Mouse (Mus musculus) kidney, adult 9 months (tissue): ENCODE measurements around the gene Gmeb1.
"Not testable (repeated sequence)": the region's sequence is repeated elsewhere in the genome, so short reads cannot be mapped to it uniquely, and the experiment has no call there.

Experiments used
- DNase-seq: peaks from one replicate; pipeline ENCODE4 v3.0.0; 2022

Gmeb1 gene

DNA sequence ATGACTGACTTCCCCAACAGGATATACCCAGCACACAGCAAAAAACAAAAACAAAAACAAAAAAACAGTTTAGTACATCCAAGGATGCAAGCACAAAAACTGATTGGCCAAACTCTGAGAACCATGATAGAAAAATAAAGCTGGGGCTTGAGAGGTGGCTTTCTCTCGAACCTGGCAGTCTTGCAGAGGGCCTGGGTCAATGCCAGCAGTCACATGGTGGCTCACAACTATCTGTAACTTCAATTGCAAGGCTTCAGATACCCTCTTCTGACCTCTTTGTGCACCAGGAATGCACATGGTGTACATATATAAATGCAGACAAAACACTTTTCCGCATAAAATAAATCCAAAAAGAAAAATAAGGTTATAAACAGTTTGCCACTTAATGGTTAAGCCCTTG is 11.8 kb upstream of the Gmeb1 start:
- peak; percentile 41 for DNase-seq

DNA sequence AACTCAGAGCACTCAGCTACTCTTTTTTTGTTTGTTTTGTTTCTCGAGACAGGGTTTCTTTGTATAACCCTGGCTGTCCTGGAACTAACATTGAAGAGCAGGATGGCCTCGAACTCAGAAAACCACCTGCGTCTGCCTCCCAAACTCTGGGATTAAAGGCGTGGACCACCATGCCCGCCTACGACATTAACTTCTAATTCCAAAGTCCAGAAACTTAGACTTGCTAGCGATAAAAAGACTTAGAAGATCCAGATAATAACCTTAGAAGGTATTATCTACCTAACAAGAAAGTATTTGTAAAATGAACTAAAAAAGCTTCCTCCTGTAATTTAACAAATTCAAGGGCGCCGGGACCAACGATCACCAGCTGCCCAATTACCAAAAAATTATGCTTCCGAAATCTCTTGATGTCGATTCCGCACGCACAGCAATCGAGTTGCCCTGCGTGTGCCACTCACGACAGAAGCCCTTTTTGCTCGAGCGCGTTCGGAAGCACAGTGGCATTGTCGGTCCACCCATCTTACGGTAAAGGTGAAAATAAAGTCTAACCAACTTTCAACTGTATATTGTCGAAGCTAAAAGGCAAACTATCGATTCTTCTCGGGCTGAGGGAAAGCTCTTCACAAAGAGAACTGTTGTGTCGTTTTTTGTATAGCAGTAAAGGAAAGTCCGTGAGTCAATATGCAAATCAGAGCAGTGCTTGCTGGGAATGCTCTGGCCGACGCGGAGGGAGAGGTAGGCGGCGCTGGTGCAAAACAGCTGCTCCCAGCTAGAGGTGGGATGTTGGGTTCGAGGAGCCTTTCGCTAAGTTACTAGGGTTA is 8.5 kb upstream of the Gmeb1 start:
- peak; percentile 92 for DNase-seq

- peak; percentile 30 for DNase-seq
Observed at GRCm38 (mm10) chr4:132268871-132269739, 7.7 kb upstream of the Gmeb1 start.

- DNase-seq = no peak
Observed at GRCm38 (mm10) chr4:132266835-132267349, 5.5 kb upstream of the Gmeb1 start.

DNA sequence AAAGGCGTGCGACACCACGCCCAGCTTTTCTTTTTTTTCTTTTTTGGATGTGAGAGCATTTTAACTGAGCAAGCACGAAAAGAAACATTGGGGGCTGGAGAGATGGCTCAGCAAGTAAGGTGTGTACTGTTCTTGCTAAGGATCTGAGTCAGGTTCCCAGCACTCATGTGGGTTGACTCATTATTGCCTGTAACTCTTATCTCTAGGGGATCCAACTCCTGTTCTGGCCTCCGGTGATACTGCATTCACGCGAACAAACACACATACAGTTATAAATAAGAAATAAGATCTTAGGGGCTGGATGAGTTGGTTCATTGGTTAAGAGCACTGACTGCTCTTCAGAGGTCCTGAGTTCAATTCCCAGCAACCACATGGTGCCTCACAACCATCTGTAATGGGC is 1.9 kb upstream of the Gmeb1 start:
- DNase-seq = no peak

DNA sequence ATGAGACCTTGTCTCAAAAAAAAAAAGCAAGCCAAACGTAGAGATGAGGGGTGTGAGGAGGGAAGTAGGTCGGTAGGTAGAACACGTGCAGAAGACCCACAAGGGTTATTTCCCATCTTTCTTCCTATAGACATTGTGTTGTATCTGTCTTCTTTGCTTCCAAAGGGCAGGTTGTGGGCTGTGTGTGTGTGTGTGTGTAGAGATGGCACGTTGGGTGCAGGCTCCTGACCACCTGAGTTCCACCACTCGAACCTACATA is 885 bp upstream of the Gmeb1 start:
- DNase-seq = no peak

- DNase-seq = peak; percentile 54
Observed at GRCm38 (mm10) chr4:132260404-132261379, 710 bp downstream of the Gmeb1 start.

- DNase-seq = peak; percentile 27
Observed at GRCm38 (mm10) chr4:132259248-132259647, 2.2 kb downstream of the Gmeb1 start.

- no peak for DNase-seq
Observed at GRCm38 (mm10) chr4:132256384-132256783, 5.0 kb downstream of the Gmeb1 start.

- DNase-seq = no peak
Observed at GRCm38 (mm10) chr4:132254986-132255385, 6.4 kb downstream of the Gmeb1 start.

GRCm38 (mm10) chr4:132253622-132254021 is 7.8 kb downstream of the Gmeb1 start:
- DNase-seq = no peak

GRCm38 (mm10) chr4:132253128-132253527 is 8.3 kb downstream of the Gmeb1 start:
- DNase-seq = no peak

DNA sequence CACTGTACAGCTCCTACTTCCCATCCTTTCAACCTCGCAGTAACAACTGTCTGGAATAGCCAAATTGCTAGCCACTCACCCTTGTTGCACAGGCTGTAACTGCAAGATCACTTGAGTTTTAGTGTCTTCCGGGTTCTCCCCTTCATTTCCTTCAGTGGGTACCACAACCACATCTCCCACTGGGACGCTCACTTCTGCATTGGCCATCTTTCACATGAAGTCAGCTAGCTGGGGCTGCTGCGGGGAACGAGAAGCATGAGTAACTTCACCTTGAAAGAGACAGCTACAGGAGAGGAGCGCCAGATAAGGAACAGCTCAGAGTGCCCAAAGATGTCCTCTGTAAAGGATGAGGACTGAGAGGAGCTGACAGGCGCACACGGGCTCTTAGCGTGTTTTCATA is 9.8 kb downstream of the Gmeb1 start:
- no peak for DNase-seq

GRCm38 (mm10) chr4:132247451-132247997 is 13.9 kb downstream of the Gmeb1 start:
- peak; percentile 24 for DNase-seq

DNA sequence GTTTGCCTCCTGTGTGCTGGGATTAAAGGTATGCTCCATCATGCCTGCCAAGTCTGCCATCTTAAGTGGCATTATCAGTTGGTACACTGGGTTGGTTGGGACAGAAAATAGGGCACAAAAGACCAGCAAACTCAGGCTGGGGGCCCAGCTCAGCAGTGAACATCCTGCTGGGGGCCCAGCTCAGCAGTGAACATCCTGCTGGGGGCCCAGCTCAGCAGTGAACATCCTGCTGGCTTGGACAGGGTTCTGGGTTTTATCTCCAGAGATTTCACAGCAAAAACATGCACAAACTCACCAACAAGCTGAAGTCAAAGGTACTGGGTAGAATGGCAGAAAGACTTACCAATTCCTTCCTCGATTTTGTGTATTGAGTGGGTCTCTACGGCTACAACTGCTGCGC is 15.8 kb downstream of the Gmeb1 start:
- DNase-seq = no peak

GRCm38 (mm10) chr4:132241208-132241607 is 20.2 kb downstream of the Gmeb1 start:
- no peak for DNase-seq

GRCm38 (mm10) chr4:132240367-132240766 is 21.0 kb downstream of the Gmeb1 start:
- no peak for DNase-seq

DNA sequence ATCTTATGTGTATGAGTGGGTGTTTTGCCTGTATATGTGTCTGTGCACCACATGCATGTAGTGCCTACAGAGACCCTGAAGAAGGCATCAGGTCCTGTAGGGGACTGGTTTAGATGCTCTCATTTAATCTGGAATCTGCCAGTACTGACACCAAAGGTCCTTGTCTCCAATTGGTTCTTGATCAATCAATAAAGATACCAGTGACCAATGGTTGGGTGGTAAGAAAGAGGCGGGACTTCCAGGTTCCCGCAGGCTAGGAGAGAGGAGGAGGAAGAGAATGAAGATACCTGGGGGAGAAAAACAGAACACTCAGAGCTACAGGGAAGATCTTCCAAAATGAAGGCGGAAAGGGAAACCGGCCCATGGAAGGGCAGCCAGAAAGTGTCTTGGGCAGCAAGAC is 23.0 kb downstream of the Gmeb1 start:
- no peak for DNase-seq

GRCm38 (mm10) chr4:132234710-132235109 is 26.7 kb downstream of the Gmeb1 start:
- no peak for DNase-seq

- DNase-seq = no peak
Observed at GRCm38 (mm10) chr4:132230422-132230821, 31.0 kb downstream of the Gmeb1 start.

- DNase-seq = not testable (repeated sequence)
Observed at GRCm38 (mm10) chr4:132222001-132222400, 39.4 kb downstream of the Gmeb1 start.

DNA sequence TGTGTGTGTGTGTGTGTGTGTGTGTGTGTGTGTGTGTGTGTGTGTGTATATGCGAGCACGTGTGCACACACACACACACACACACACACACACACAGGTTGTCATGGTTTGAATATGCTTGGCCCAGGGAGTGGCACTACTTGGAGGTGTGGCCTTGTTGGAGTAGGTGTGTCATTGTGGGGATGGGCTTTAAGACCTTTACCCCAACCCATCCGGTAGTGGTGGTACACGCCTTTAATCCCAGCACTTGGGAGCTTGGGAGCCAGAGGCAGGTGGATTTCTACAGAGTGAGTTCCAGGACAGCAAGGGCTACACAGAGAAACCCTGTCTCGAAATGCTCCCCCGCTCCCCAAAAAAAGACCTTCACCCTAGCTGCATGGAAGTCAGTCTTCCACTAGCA is 43.0 kb downstream of the Gmeb1 start:
- DNase-seq = not testable (repeated sequence)
